Mouse (Mus musculus) thymus, postnatal 0 days (tissue): ENCODE measurements around the gene Pax6. TPM values are rescaled to one million over a fixed set of nuclear protein-coding genes. Genes with fewer than 3 reads are reported as not detected.
A peak's percentile ranks its signal among the peaks of the same experiment; 100 is the strongest.

ENCODE experiments used
- DNase-seq: peaks from one replicate; pipeline ENCODE4 v3.0.0-alpha.2; 2015; ENCODE audit warnings: low spot score
- polyA plus RNA-seq: library from polyadenylated mRNA; unstranded; fragments of >200 nt; fragmentation: Nextera tagmentation; extraction: Ambion mirVana; gene quantifications from 2 replicates; pipeline ENCODE4 v1.2.1, GENCODE M21; 2015

The Pax6 gene
- polyA plus RNA-seq, 1 experiment from 2014 or later: not detected

GRCm38 (mm10) chr2:105671116-105671797 lies 2.6 kb downstream of the Pax6 start:
- DNase-seq: no peak

GRCm38 (mm10) chr2:105671798-105672595 lies 3.3 kb downstream of the Pax6 start:
- DNase-seq: no peak

DNA sequence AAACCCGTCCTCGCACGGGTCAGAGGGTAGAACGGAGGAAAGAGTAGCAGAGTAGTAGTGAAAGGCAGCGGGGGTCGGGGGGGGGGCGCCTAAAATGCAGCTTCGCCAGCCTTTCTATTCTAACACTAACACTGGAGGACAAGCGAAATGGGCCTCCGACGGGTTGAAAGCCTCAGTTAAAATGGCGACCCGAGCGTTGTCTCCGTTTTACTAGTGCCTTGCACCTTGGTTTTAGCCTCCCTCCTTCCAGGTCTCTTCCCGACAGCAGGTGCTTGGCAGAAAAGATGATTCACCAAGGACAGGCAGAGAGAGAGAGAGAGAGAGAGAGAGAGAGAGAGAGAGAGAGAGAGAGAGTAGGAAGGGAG lies 3.9 kb downstream of the Pax6 start:
- no peak for DNase-seq

GRCm38 (mm10) chr2:105673054-105673453 lies 4.4 kb downstream of the Pax6 start:
- DNase-seq: no peak

- no peak for DNase-seq
Observed at GRCm38 (mm10) chr2:105673631-105674060, 4.9 kb downstream of the Pax6 start.

DNA sequence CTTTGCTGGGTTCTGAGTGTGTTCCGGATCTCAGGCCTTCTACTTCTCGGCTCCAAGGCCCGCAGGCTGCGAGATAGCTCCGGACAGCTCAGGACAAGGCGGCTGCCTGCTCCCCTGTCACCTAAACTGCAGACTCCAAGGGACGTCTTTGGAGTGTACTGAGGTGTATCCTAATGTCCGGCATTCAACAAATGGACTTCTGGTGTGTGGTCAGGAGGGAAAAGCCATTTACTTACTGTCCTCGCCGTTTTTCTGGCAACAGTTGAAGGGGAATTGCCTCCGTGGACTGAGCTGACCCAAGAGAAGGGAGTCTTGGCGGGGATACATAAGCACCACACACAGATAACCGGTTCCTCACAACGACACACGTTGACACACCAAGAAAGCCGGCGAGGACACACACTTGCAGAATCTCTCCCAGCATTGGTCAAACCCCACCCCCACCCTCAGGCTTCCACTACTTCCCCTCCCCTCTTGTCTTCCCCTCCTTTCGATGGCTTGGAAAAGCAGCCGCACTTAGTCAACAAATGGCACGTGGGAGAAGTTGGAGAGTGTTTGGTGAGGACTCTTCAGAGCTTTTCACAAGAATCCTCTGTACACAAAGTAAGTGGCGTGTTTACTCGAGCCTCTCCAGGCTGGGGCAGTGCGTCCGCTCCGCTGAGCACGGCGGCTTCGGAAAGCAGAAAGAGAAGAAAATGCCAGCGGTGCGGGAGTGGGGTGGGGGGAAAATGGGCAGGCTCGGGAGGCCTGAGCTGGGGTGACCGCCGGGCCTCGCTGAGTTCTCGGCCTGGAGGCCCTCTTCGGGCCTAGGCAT lies 5.6 kb downstream of the Pax6 start:
- DNase-seq: no peak

DNA sequence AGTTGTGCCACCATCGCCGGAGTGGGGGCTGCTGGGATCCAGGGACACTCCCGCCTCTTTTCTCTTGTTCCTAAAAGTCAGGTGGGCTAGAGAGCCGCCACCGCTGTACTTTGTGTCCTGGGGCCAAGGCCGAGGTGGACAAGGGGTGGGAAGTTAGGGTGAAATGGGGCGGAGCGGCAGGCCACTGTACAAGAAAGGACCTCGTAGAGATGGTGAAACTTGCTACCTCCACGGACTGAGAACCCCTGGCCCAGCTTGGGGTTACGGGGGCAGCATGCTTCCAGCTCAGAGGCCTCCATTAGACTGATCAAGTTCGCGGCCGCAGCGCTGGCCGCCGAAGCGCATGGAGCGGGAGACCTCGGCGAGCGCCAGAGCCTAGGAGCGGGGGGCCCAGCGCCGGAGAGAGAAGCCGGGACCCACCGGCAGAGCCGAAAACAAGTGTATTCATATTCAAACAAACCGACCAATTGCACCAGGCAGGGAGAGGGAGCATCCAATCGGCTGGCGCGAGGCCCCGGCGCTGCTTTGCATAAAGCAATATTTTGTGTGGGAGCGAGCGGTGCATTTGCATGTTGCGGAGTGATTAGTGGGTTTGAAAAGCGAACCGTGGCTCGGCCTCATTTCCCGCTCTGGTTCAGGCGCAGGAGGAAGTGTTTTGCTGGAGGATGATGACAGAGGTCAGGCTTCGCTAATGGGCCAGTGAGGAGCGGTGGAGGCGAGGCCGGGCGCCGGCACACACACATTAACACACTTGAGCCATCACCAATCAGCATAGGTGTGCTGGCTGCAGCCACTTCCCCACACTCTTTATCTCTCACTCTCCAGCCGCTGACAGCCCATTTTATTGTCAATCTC lies 6.4 kb downstream of the Pax6 start:
- peak; percentile 69 for DNase-seq

- no peak for DNase-seq
Observed at GRCm38 (mm10) chr2:105675730-105676079, 7.0 kb downstream of the Pax6 start.

GRCm38 (mm10) chr2:105676080-105676908 lies 7.6 kb downstream of the Pax6 start:
- DNase-seq: no peak

DNA sequence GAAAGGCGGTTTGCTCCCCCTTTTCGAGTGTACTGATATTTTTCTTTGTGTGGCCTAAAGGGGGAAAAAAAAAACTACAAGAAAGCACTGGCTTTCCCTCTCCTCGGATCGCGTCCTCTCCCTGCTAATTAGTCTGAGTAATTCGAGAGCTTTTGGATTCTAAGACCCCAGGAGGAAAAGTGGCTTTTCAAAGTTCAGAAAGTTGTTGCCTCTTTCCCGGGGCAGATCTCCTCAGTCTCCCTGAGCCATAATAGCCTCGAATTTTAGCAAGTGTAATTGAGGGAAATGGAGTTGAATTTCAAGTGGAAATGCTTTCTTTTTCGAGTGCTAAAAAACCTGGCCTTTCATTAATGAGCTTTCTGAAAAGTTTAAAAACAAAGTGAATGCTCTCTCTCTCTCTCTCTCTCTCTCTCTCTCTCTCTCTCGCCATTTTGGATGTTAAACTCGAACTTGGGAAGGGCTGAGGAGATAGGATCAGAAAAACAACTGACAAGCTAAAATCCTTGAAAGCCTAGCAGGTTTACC lies 8.3 kb downstream of the Pax6 start:
- DNase-seq: no peak

GRCm38 (mm10) chr2:105677434-105678105 lies 8.9 kb downstream of the Pax6 start:
- no peak for DNase-seq

GRCm38 (mm10) chr2:105678306-105678705 lies 9.6 kb downstream of the Pax6 start:
- no peak for DNase-seq

DNA sequence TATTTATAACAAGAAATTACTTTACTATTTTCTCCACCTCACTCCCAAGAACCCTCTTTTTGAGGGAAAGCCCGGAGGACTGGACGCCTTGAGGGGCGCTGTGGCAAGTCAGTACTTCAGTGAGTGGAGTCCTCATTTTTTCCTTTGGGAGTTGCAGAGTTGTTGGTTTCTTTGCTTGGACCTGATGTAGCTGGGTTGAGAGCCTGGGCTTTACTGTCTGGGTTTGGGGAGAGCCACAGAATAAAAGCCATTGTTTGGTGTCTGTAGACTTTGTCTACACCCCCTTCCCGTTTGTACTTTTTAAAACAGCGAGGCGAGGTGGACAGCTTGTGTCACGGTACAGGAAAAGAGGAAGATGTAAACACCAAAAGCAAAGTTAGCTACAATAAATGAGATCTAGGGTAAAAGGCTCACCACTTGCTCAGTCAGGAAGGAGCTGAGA lies 10.2 kb downstream of the Pax6 start:
- no peak for DNase-seq

DNA sequence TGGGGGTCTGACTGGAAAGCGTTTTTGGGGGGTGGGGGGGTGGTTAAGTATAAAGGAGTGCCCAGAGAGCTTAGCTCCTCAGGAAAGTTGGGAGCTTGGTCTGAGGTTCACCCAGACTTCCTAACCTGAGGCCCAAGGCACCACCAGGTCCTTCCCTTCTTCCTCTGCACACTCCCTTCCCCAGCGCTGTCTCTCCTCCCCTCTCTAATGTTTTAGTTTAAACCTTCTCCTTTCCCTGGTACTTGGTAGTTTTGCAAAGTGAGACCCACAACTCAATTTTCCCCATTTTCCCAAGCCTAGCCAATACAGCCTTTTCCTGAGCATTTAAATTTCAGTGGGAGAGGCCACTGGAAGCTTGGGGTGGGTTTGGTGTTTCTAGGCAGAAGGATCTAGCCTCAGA lies 10.6 kb downstream of the Pax6 start:
- DNase-seq: no peak

DNA sequence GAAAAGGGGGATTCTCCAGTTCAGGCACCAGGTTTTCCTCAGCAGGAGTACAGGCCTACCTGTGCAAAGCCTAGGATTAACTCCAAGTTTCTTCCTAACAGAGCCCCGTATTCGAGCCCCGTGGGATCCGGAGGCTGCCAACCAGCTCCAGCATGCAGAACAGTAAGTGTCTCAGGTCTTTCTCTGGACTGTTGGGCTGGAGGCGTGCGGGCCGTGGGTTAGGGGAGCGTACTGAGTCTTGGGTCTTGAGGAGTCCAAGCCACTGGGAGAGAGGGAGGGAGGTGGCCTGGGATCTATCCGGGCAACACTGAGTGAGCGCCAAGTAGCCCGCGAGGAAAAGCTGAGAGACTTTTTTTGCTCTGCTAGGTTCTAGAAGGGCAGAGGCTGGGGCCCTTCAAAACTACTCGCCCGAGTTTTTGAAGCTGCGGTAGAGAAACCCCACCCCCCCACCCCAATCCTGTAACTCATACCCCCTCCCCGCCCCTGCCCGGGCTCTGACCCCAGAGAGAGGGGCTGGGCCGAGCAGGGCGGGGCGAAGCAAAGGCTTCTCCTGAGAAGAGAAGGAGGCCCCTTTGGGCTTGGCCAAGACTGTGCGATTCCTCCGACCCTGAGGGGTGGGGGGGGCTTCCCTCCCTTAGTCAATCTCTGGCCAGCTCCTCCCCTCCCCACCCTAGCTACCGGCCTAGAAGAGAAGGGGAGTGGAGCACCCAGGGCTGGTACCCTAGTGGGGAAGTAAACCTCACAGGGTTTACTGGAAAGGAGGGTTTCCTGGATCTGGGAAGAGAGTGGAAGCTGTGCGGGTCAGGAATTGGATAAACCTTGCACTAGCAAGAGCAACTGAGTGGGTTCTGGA lies 11.7 kb downstream of the Pax6 start:
- no peak for DNase-seq

GRCm38 (mm10) chr2:105680999-105681710 lies 12.5 kb downstream of the Pax6 start:
- no peak for DNase-seq

- no peak for DNase-seq
Observed at GRCm38 (mm10) chr2:105682011-105682501, 13.4 kb downstream of the Pax6 start.
